Mouse (Mus musculus): ENCODE measurements around the gene Cdh13. TPM values are rescaled to one million over a fixed set of nuclear protein-coding genes. Genes with fewer than 3 reads are reported as not detected.

Gene Cdh13
- polyA plus RNA-seq, 1 experiment from 2014 or later: 3.5 TPM

DNA sequence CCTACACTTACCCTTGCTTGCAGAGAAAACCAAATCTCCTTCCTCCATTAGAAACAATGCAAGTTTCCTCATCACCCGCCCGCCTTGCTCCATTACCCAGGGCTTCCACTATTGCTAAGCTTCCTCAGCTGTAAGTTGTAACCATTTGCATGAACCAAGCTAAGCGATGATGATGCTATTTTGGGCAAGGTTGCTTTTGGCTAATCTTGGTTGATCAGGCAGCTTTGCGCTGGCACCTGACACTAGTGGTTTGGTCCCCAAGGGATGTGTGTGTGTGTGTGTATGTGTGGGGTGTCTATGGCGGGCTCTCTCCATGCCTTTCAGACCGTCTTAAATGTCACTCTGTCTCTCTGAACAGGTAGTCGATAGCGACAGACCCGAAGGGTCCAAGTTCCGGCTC, 567.8 kb downstream of the Cdh13 start:
- no peak overlapping the region for H3K27ac ChIP-seq
- no peaks in the 10 kb centered on the region for H3K9me3 ChIP-seq
- no peaks in the 10 kb centered on the region for H3K27me3 ChIP-seq
- no peak overlapping the region for H3K9ac ChIP-seq
- no peak overlapping the region for H3K4me2 ChIP-seq
- 90% methylated on average over 10 of the region's 10 CpGs for WGBS
- no peak for ATAC-seq (ENCODE audit: borderline replicate concordance, extremely low read depth, low FRiP score, low TSS enrichment)
- no peaks in the 10 kb centered on the region for H3K36me3 ChIP-seq
- H3K4me1 ChIP-seq: no peaks in the 10 kb centered on the region
- H3K4me3 ChIP-seq: no peak overlapping the region

DNA sequence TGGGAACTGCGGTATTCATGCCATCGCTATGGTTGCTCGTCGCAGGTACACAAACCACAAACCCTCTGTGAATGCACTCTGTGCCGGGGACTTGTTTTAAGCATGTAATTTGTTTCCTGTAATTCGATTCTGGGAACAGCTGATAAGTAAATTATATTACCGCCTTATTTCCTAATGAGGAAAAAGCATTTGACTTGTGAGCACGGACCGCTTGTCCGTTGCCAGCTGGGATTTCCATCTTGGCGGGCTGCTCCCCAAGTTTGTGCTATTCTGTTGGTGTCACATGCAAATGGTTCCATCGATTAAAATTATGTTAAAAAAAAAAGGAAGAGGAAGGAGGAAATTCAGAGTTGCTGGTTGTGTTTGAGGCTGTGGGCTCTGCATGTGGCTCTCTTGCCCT, 569.3 kb downstream of the Cdh13 start:
- no peak overlapping the region for H3K9ac ChIP-seq
- H3K4me2 ChIP-seq: no peak overlapping the region
- no peak for ATAC-seq (ENCODE audit: borderline replicate concordance, extremely low read depth, low FRiP score, low TSS enrichment)
- no peaks in the 10 kb centered on the region for H3K36me3 ChIP-seq
- 77% methylated on average over 12 of the region's 12 CpGs for WGBS
- no peak overlapping the region for H3K27ac ChIP-seq
- no peaks in the 10 kb centered on the region for H3K9me3 ChIP-seq
- H3K27me3 ChIP-seq: no peaks in the 10 kb centered on the region
- no peaks in the 10 kb centered on the region for H3K4me1 ChIP-seq
- H3K4me3 ChIP-seq: no peak overlapping the region

DNA sequence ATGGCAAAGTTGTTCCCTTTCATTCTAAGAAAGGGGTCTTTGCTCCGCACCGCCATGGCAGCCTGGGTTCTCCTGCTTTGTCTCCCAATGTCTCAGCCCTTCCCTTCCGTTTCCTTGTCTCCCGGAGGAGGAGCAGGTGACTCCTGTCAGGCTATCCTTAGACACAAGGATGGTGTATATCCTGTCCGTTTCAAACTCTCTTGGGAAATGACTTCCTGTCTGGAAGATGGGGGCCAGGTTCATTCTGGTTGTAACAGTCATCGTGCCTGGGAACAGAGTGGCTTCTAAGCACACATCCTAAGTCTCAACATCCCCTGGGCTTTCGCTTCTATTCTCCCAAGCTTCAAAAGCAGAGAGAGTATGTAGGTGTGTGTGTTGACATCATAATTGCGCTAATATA, 571.1 kb downstream of the Cdh13 start:
- Histone ChIP-seq H3K4me2 (no peak overlapping the region), H3K36me3 (no peaks in the 10 kb centered on the region), H3K27me3 (no peaks in the 10 kb centered on the region), H3K4me1 (no peaks in the 10 kb centered on the region), H3K4me3 (no peak overlapping the region), H3K27ac (no peak overlapping the region), H3K9ac (no peak overlapping the region), H3K9me3 (no peaks in the 10 kb centered on the region)
- 65% methylated on average over 8 of the region's 8 CpGs for WGBS
- no peak for ATAC-seq (ENCODE audit: borderline replicate concordance, extremely low read depth, low FRiP score, low TSS enrichment)

DNA sequence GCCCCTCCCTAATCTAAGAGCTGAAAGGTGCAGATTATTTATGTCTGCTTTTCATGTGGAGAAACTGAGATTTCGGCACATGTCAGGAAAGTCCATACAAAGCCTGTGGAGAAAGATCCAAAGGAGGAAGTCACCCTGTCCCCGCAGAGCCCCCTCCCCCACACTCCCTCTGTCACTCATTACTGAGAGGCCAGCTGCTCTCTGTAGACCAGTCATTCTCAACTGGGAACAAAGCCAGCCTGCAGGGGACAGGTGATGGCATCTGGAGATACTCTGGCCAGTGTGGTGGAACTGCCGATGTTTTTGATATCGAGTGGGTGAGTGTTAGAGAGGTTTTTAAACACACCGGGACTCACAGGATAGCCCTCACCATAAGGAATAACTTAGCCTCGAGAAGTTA, 582.8 kb downstream of the Cdh13 start:
- WGBS: 59% methylated on average over 6 of the region's 6 CpGs
- H3K27me3 ChIP-seq: no peaks in the 10 kb centered on the region
- no peak overlapping the region for H3K4me2 ChIP-seq
- H3K36me3 ChIP-seq: no peaks in the 10 kb centered on the region
- H3K9me3 ChIP-seq: no peaks in the 10 kb centered on the region
- no peak overlapping the region for H3K27ac ChIP-seq
- ATAC-seq (ENCODE audit: borderline replicate concordance, extremely low read depth, low FRiP score, low TSS enrichment): no peak; the same call in 1 of the 2 replicates
- H3K4me1 ChIP-seq: no peaks in the 10 kb centered on the region
- H3K4me3 ChIP-seq: no peak overlapping the region
- no peak overlapping the region for H3K9ac ChIP-seq

DNA sequence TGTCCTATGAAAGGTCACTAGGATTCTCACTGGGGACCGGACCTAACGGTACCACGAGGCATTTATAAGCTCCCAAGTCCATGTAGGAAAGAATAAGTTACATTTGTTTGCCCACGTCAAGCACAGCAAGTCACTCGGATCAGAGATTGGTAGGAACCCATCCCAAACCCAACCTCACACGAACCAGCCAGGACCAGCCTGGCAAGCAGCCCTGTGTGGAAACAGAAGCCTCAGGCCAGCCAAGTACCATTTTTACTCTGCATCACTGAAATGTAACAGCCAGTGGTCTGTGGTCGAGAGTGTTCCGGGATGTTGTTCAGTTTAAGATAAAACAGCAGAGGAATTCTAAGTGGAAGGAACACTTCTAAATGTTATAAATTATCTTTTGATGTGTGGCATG, 587.2 kb downstream of the Cdh13 start:
- no peak overlapping the region for H3K27ac ChIP-seq
- ATAC-seq (ENCODE audit: borderline replicate concordance, extremely low read depth, low FRiP score, low TSS enrichment): no peak
- 68% methylated on average over 8 of the region's 8 CpGs for WGBS
- no peak overlapping the region for H3K4me3 ChIP-seq
- no peak overlapping the region for H3K4me2 ChIP-seq
- no peaks in the 10 kb centered on the region for H3K27me3 ChIP-seq
- no peaks in the 10 kb centered on the region for H3K36me3 ChIP-seq
- no peaks in the 10 kb centered on the region for H3K9me3 ChIP-seq
- no peak overlapping the region for H3K9ac ChIP-seq
- H3K4me1 ChIP-seq: no peaks in the 10 kb centered on the region

DNA sequence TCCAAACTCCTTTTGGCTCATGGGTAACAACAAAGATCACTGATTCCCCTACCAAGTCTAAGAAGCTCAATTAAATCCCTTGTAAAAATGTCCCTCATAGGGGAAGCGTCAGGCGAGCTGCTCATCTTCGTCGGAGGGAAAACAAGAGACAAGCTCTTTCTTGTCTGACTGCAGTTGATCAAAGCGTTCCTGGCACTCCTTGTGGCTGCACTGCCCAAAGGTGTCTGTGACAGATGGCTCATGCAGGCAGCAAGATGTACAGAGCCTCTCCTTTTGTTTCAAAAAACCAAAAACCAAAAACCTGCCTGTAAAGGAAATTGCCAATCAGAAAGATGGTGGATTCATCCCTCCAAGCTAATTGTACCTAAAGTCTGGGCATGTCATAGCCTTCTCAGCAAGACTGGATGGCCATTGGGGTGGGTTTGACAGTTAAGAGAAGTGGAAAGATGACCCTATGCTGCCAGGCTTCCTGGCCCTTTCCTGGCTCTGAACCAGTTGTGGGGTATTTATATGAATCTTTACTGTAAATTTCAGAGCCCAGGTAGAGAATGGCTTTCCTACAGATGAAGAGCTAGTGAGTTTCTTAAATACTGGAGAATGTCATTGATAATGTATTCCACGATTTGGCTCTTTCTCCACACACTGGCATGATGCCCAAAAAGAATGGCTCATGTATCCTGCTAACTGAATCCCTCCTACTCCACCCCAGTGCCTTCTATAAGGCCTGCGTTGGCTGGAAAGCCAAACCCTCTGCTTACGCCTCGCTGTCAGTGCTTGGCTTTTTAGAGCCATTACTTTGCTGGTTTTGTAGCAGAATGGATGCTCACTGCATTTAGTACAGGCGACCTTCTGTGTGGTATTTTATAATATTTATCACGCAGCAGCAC, 596.6 kb downstream of the Cdh13 start:
- H3K9ac ChIP-seq: no peak overlapping the region
- no peak overlapping the region for H3K27ac ChIP-seq
- H3K4me3 ChIP-seq: no peak overlapping the region
- no peaks in the 10 kb centered on the region for H3K36me3 ChIP-seq
- H3K4me2 ChIP-seq: no peak overlapping the region
- ATAC-seq (ENCODE audit: borderline replicate concordance, extremely low read depth, low FRiP score, low TSS enrichment): no peak
- 34% methylated on average over 11 of the region's 11 CpGs for WGBS
- no peaks in the 10 kb centered on the region for H3K9me3 ChIP-seq
- H3K4me1 ChIP-seq: no peaks in the 10 kb centered on the region
- H3K27me3 ChIP-seq: no peaks in the 10 kb centered on the region; the same call in 1 of the 2 replicates

DNA sequence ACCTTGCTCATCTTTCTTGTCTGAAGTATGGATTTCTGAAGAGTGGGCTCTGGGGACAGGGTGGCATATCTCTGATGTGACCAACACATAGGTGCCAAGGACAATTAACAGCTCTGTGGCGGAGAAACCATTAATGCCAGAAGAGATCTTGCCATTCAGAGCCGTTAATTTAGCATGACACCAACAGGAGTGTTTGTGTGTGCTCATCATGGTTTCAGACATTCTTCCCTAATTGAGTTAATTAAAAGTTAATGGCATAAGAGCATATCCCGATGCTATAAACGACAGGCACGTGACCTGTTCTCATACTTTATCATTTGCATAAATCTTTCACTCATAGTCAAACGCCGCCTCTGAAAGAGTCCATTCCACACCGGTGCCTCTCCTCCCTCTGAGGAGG, 600.8 kb downstream of the Cdh13 start:
- no peaks in the 10 kb centered on the region for H3K4me1 ChIP-seq
- H3K27me3 ChIP-seq: no peaks in the 10 kb centered on the region; the same call in 1 of the 2 replicates
- H3K36me3 ChIP-seq: no peaks in the 10 kb centered on the region
- no peak overlapping the region for H3K4me3 ChIP-seq
- H3K27ac ChIP-seq: no peak overlapping the region
- H3K9me3 ChIP-seq: no peaks in the 10 kb centered on the region
- ATAC-seq (ENCODE audit: borderline replicate concordance, extremely low read depth, low FRiP score, low TSS enrichment): no peak
- no peak overlapping the region for H3K4me2 ChIP-seq
- H3K9ac ChIP-seq: no peak overlapping the region
- whole genome bisulfite sequencing: 55% methylated on average over 8 of the region's 8 CpGs

DNA sequence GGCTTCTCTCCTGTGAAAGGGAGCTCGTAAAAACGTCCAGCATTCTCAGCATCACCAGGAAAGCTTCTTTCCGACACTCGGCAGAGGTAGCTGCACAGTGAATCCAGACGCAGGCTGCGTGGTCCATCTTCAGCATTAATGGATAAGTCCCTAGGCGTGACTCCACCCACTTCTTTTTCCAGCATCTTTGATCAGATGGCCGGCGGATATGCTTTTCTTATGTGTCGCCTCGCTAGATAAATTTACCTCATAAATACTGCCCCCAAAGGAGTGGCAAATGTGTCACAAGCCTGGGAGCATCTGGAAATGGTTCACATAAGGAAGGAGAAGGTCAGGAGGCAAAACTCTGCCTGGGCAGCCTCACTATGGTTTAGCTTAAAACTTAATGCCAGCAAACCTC, 601.5 kb downstream of the Cdh13 start:
- Histone ChIP-seq H3K4me2 (no peak overlapping the region), H3K4me1 (no peaks in the 10 kb centered on the region), H3K9me3 (no peaks in the 10 kb centered on the region), H3K27me3 (no peaks in the 10 kb centered on the region; the same call in 1 of the 2 replicates), H3K36me3 (no peaks in the 10 kb centered on the region), H3K9ac (no peak overlapping the region), H3K27ac (no peak overlapping the region), H3K4me3 (no peak overlapping the region)
- WGBS: 64% methylated on average over 11 of the region's 11 CpGs
- no peak for ATAC-seq (ENCODE audit: borderline replicate concordance, extremely low read depth, low FRiP score, low TSS enrichment)

DNA sequence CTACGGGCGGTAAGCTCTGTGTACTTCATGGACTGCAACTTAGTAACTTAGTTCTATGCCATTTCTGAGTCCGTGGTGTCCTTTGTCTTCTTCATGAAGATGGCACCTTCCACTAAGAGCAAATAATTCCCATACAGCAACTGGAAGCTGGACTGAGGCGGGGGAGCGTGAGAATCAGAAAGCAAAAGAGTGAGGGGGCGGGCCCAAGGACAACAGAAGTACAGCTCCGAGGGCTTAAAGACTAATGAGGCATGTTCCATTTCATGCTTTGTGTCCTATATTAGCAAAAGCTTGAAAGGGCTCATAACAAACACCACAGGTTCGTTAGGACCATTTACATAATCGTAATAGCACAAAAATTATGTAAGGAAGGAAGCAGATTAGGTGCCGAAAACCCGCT, 618.9 kb downstream of the Cdh13 start:
- H3K36me3 ChIP-seq: no peaks in the 10 kb centered on the region
- no peak overlapping the region for H3K4me2 ChIP-seq
- H3K4me1 ChIP-seq: no peaks in the 10 kb centered on the region
- no peaks in the 10 kb centered on the region for H3K27me3 ChIP-seq
- no peak for ATAC-seq (ENCODE audit: borderline replicate concordance, extremely low read depth, low FRiP score, low TSS enrichment)
- no peaks in the 10 kb centered on the region for H3K9me3 ChIP-seq
- no peak overlapping the region for H3K27ac ChIP-seq
- H3K4me3 ChIP-seq: no peak overlapping the region
- no peak overlapping the region for H3K9ac ChIP-seq
- WGBS: 87% methylated on average over 11 of the region's 11 CpGs

DNA sequence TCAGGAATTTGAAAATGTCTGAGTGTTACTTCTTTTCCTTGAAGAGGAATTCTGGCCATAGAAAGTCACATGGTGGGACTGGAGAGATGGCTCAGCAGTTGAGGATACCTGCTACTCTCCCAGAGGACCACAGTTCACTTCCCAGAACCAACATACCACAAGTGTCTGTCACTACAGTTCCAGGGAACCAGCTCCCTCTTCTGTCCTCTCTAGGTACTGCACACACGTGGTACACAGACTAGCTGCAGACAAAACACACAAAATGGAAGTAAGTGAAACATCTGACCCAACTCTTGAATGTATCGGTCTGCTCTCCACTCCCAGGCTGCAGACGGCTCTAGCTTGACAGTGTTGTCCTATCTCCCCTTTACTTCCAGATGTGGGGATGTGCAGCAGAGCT, 633.0 kb downstream of the Cdh13 start:
- ATAC-seq (ENCODE audit: borderline replicate concordance, extremely low read depth, low FRiP score, low TSS enrichment): no peak
- Histone ChIP-seq H3K4me3 (no peak overlapping the region), H3K27me3 (no peaks in the 10 kb centered on the region), H3K9me3 (no peaks in the 10 kb centered on the region), H3K9ac (no peak overlapping the region), H3K36me3 (no peaks in the 10 kb centered on the region), H3K4me2 (no peak overlapping the region), H3K27ac (no peak overlapping the region), H3K4me1 (no peaks in the 10 kb centered on the region)
- 80% methylated on average over 3 of the region's 3 CpGs for WGBS

DNA sequence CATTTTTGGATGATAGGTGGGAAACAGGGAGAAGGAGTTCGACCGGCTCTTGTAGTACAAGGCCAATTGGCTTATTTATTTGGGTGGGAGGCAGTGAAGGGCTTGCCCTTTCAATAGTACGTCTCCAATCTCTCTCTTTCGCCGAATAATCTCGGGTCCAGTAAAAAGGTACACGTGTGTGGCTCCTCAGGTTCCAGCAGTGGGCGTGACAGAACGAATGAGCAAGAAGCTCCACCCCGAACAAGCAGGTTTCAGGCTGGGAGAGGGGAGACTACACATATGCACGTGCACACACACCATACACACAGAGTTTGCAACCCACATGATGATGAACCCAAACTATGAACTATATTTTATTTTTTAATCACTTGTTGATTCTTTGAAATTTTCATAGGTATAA, 653.9 kb downstream of the Cdh13 start:
- Histone ChIP-seq H3K4me2 (no peak overlapping the region), H3K9me3 (no peaks in the 10 kb centered on the region), H3K4me3 (no peak overlapping the region), H3K27ac (no peak overlapping the region), H3K4me1 (no peaks in the 10 kb centered on the region), H3K27me3 (no peaks in the 10 kb centered on the region), H3K36me3 (no peaks in the 10 kb centered on the region), H3K9ac (no peak overlapping the region)
- ATAC-seq (ENCODE audit: borderline replicate concordance, extremely low read depth, low FRiP score, low TSS enrichment): no peak
- 25% methylated on average over 11 of the region's 11 CpGs for WGBS

DNA sequence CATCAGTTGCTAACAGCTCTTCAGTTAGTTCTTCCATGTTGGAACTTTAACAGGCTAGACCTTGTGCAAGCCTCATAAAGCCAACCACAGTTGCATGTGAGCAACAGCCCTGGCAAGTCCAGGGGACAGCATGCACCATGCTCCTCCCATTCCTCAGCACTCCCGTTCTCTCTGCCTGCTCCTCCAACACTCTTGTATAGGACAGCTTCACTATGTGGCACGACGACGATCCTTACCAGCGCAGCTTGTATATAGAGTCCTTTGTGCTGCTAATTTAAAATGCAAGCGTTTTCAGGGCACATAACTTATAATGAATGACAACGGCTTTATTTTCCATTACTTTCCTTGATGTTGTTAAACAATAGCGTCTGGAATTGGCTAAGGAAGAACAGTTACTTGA, 654.5 kb downstream of the Cdh13 start:
- no peak for ATAC-seq (ENCODE audit: borderline replicate concordance, extremely low read depth, low FRiP score, low TSS enrichment)
- Histone ChIP-seq H3K4me3 (no peak overlapping the region), H3K27ac (no peak overlapping the region), H3K9me3 (no peaks in the 10 kb centered on the region), H3K9ac (no peak overlapping the region), H3K4me2 (no peak overlapping the region), H3K27me3 (no peaks in the 10 kb centered on the region), H3K36me3 (no peaks in the 10 kb centered on the region), H3K4me1 (no peaks in the 10 kb centered on the region)
- WGBS: 50% methylated on average over 8 of the region's 8 CpGs

Data from lung, embryonic 15.5 days (tissue).